Mouse (Mus musculus): ENCODE measurements at regions not wholly inside any gene's neighbourhood (a gene's known extent, or its start where the extent isn't known, plus 50 kb on each side); places are given as distances from the start of the nearest gene placed in this dataset.

- no peak for TF ChIP-seq POLR2A (IDR thresholded peaks at IDR 0.05; ENCODE audit: insufficient read depth, low read depth, low read length)
- no peak for TF ChIP-seq CTCF (IDR thresholded peaks at IDR 0.05)
- no peak for TF ChIP-seq EP300 (IDR thresholded peaks at IDR 0.05; ENCODE audit: insufficient read depth, low read depth, low read length)
These were observed 141.5 kb downstream of the Nrip1 start for GRCm38 (mm10) chr16:76232174-76232573.

Measured in heart, adult 2 months (tissue).